Mouse (Mus musculus): Measurements from ENCODE around the gene Hdac7. TPM values are rescaled to one million over a fixed set of nuclear protein-coding genes. Genes with fewer than 3 reads are reported as not detected.

The Hdac7 gene
- polyA plus RNA-seq, 1 experiment, result 254 TPM

- no peak for TF ChIP-seq CTCF (IDR thresholded peaks at IDR 0.05; ENCODE audit: insufficient read depth, low read length)
- no peak for TF ChIP-seq POLR2A (IDR thresholded peaks at IDR 0.05; ENCODE audit: borderline replicate concordance, extremely low read depth, low read depth, low read length)
- H3K4me1 ChIP-seq (ENCODE audit: control insufficient read depth, insufficient read depth, low read length), result no peaks in the 10 kb centered on the region
- 89% methylated on average over 4 of the region's 4 CpGs for WGBS
- no peak overlapping the region for H3K4me3 ChIP-seq (replicated peaks; ENCODE audit: extremely low read depth, low read depth, low read length)
- DNase-seq, result no peak
Measured at GRCm38 (mm10) chr15:97847285-97847684, 3.0 kb upstream of the Hdac7 start.

DNA sequence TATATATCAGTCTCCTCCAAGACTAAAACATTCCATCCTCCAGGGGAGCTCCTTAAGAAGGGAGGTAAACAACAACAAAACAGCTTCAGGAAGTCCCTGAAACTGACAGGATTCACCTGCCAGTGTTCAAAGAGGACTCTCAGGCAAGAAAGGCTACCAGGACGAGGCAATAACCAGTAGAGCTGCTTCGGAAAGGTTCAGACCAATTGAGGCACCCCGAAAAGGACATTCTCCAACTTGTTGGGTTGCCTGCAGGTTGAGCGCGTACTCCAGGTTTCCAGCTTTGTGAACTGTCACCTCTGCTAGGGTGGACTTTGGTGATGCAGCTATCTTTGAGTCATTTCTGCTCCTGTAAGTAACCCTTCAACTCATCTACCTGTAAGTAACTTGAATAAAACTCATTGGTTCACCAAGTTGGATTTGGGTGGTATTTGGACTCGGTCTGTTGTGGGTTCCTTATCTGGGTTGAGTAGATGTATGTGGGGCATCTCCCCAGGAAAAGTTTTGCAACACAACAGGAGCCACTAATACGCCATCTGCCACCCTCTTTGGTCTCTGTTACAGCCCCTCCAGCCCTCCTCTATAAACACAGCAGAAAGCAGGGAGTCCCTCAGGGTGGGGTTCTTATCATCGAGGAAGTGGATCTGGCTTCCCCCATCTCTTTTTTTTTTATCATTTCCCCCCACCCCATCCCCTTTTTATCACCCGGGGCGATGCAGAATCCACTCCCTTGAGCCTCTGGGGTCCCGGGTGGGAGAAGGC is 2.0 kb upstream of the Hdac7 start:
- Histone ChIP-seq H3K4me3 (replicated peaks; ENCODE audit: extremely low read depth, low read depth, low read length) (no peak overlapping the region), H3K4me1 (ENCODE audit: control insufficient read depth, insufficient read depth, low read length) (no peaks in the 10 kb centered on the region)
- DNase-seq, result no peak
- TF ChIP-seq CTCF (IDR thresholded peaks at IDR 0.05; ENCODE audit: insufficient read depth, low read length), result no peak
- no peak for TF ChIP-seq POLR2A (IDR thresholded peaks at IDR 0.05; ENCODE audit: borderline replicate concordance, extremely low read depth, low read depth, low read length)
- 86% methylated on average over 11 of the region's 11 CpGs for WGBS

DNA sequence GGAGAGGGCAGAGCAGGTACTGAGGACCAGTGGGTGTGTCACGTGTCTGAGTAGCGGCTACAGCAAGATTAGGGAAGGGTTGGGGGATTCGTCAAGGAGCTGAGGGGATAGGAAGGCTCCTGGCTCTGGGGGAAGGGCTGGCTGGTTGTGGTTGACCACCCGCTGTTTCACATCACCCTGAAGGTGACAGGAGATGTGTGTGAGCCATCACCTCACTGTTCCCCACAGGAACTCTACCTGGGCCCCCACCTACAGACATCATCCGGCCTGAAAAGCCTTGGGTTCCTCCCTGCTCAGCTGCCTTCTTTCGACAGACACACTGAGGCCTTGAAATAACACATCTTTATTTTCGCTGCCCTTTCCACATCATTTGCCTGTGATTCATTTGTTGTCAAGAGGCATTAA is 1.1 kb downstream of the Hdac7 start:
- Histone ChIP-seq H3K4me3 (replicated peaks; ENCODE audit: extremely low read depth, low read depth, low read length) (no peak overlapping the region), H3K4me1 (ENCODE audit: control insufficient read depth, insufficient read depth, low read length) (peaks cover 13% of the 10 kb centered on the region)
- WGBS, result 84% methylated on average over 7 of the region's 7 CpGs
- DNase-seq, result no peak
- TF ChIP-seq CTCF (IDR thresholded peaks at IDR 0.05; ENCODE audit: insufficient read depth, low read length) (no peak), POLR2A (IDR thresholded peaks at IDR 0.05; ENCODE audit: borderline replicate concordance, extremely low read depth, low read depth, low read length) (no peak)

GRCm38 (mm10) chr15:97842058-97842457 is 2.2 kb downstream of the Hdac7 start:
- Histone ChIP-seq H3K4me3 (replicated peaks; ENCODE audit: extremely low read depth, low read depth, low read length) (no peak overlapping the region), H3K4me1 (ENCODE audit: control insufficient read depth, insufficient read depth, low read length) (peaks cover 24% of the 10 kb centered on the region)
- 82% methylated on average over 6 of the region's 6 CpGs for WGBS
- TF ChIP-seq CTCF (IDR thresholded peaks at IDR 0.05; ENCODE audit: insufficient read depth, low read length), result no peak
- TF ChIP-seq POLR2A (IDR thresholded peaks at IDR 0.05; ENCODE audit: borderline replicate concordance, extremely low read depth, low read depth, low read length), result no peak
- DNase-seq, result no peak

- Histone ChIP-seq H3K4me3 (replicated peaks; ENCODE audit: extremely low read depth, low read depth, low read length) (no peak overlapping the region), H3K4me1 (ENCODE audit: control insufficient read depth, insufficient read depth, low read length) (peaks cover 30% of the 10 kb centered on the region)
- 90% methylated on average over 6 of the region's 6 CpGs for WGBS
- DNase-seq, result no peak
- TF ChIP-seq POLR2A (IDR thresholded peaks at IDR 0.05; ENCODE audit: borderline replicate concordance, extremely low read depth, low read depth, low read length) (no peak), CTCF (IDR thresholded peaks at IDR 0.05; ENCODE audit: insufficient read depth, low read length) (no peak)
Measured at GRCm38 (mm10) chr15:97841383-97841782, 2.9 kb downstream of the Hdac7 start.

DNA sequence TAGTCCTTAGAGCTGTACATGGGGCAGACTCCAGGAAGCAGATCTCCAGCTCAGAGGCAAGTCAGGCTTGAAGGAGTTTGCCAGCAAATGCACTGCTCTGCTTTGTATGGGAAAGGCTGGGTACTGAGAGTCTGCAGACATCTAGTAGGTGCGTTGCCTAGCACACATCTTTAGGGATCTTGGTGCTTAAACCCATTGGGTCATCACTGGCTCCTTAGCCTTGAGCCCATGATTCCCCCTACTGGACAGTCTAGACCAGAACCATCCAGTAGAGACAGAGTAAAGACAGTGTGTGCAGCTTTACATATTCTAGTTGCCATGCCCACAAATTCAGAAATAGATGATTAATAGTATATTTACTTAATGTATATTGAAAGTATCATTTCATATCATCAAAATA is 3.5 kb downstream of the Hdac7 start:
- 41% methylated on average over 1 of the region's 1 CpGs for WGBS
- Histone ChIP-seq H3K4me1 (ENCODE audit: control insufficient read depth, insufficient read depth, low read length) (peaks cover 35% of the 10 kb centered on the region), H3K4me3 (replicated peaks; ENCODE audit: extremely low read depth, low read depth, low read length) (no peak overlapping the region)
- TF ChIP-seq CTCF (IDR thresholded peaks at IDR 0.05; ENCODE audit: insufficient read depth, low read length) (no peak), POLR2A (IDR thresholded peaks at IDR 0.05; ENCODE audit: borderline replicate concordance, extremely low read depth, low read depth, low read length) (no peak)
- DNase-seq, result no peak

DNA sequence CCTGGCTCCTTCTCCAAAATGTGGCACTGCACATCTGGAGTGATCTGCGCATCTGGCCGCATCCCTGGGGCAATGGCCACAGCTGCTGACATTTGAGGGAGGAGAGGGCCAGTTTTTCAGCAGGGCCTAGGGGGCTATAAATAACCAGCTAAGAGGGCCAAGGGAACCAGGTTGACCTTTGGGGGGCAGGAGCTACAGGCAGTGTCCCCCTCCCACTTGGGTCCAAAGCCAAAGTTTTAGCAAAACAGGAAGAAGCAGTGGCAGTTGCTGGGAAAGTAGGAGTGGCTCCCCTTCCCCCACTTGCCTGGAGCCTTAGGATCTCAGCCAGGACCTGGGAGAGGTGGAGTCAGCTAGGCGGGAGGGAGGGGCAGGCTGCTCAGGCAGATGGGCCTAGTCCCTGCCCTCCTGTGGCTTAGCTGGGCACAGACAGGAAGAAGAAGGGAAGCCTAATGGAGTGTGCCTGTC is 4.3 kb downstream of the Hdac7 start:
- TF ChIP-seq POLR2A (IDR thresholded peaks at IDR 0.05; ENCODE audit: borderline replicate concordance, extremely low read depth, low read depth, low read length) (peak; percentile 23; the same call in 1 of the 2 replicates), CTCF (IDR thresholded peaks at IDR 0.05; ENCODE audit: insufficient read depth, low read length) (peak; percentile 50)
- Histone ChIP-seq H3K4me3 (replicated peaks; ENCODE audit: extremely low read depth, low read depth, low read length) (no peak overlapping the region), H3K4me1 (ENCODE audit: control insufficient read depth, insufficient read depth, low read length) (peaks cover 35% of the 10 kb centered on the region)
- peak; percentile 81 for DNase-seq
- 25% methylated on average over 3 of the region's 3 CpGs for WGBS

- Histone ChIP-seq H3K4me3 (replicated peaks; ENCODE audit: extremely low read depth, low read depth, low read length) (no peak overlapping the region), H3K4me1 (ENCODE audit: control insufficient read depth, insufficient read depth, low read length) (peaks cover 35% of the 10 kb centered on the region)
- TF ChIP-seq POLR2A (IDR thresholded peaks at IDR 0.05; ENCODE audit: borderline replicate concordance, extremely low read depth, low read depth, low read length) (no peak), CTCF (IDR thresholded peaks at IDR 0.05; ENCODE audit: insufficient read depth, low read length) (no peak)
- 57% methylated on average over 4 of the region's 4 CpGs for WGBS
- no peak for DNase-seq
Measured at GRCm38 (mm10) chr15:97839473-97839872, 4.8 kb downstream of the Hdac7 start.

GRCm38 (mm10) chr15:97839012-97839411 is 5.3 kb downstream of the Hdac7 start:
- Histone ChIP-seq H3K4me1 (ENCODE audit: control insufficient read depth, insufficient read depth, low read length) (peaks cover 35% of the 10 kb centered on the region), H3K4me3 (replicated peaks; ENCODE audit: extremely low read depth, low read depth, low read length) (no peak overlapping the region)
- DNase-seq, result no peak
- TF ChIP-seq CTCF (IDR thresholded peaks at IDR 0.05; ENCODE audit: insufficient read depth, low read length) (no peak), POLR2A (IDR thresholded peaks at IDR 0.05; ENCODE audit: borderline replicate concordance, extremely low read depth, low read depth, low read length) (no peak)
- 94% methylated on average over 2 of the region's 2 CpGs for WGBS

DNA sequence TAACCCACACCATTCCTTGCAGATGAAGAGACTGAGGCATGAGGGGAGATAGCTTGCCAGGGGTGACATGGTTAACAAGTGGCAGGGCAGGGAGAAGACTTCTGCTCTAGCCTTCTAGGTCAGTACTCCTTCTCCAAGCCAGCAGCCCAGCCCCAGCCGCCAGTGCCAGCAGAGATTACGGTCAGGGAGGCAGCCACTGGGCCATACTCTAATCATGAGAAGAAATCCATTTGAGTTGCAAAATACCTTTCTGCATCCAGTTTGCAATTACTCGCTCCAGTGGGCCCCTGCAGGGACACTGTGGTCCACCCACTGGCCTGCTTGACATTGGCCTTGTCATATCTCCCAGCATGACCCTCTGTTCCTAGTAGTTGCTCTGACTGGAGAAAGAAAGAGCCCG is 5.9 kb downstream of the Hdac7 start:
- peaks cover 35% of the 10 kb centered on the region for H3K4me1 ChIP-seq (ENCODE audit: control insufficient read depth, insufficient read depth, low read length)
- peak; percentile 35 for DNase-seq
- 53% methylated on average over 4 of the region's 4 CpGs for WGBS

More for the DNA sequence above, 5.9 kb downstream of the Hdac7 start:
- TF ChIP-seq CTCF (IDR thresholded peaks at IDR 0.05; ENCODE audit: insufficient read depth, low read length), result no peak
- no peak for TF ChIP-seq POLR2A (IDR thresholded peaks at IDR 0.05; ENCODE audit: borderline replicate concordance, extremely low read depth, low read depth, low read length)
- no peak overlapping the region for H3K4me3 ChIP-seq (replicated peaks; ENCODE audit: extremely low read depth, low read depth, low read length)
